In genomic region chr8:13516728-13517127, GRCm38 (mm10) we compare ENCODE assay signal across 16 mouse cellular contexts. TPM values are rescaled to one million over a fixed set of nuclear protein-coding genes. Genes with fewer than 3 reads are reported as not detected.
A peak's percentile ranks its signal among the peaks of the same experiment; 100 is the strongest.
DNase-seq lines count a peak whose midpoint lies in the region; ATAC-seq and TF ChIP-seq lines count a peak whose summit lies in the region.
"Had no signal": no experiment of that assay in that cellular context is flagged by ENCODE, and none has a peak within 500 bp of the region (broad histone marks: within the 10 kb centered on the region; RNA-seq: fewer than 3 reads in every experiment).

No protein-coding gene starts in this region.

- TF ChIP-seq POLR2A in embryonic fibroblast, embryonic 13.5 days (IDR thresholded peaks at IDR 0.05; ENCODE audit: low read depth, low read length), result no peak
- no peak for TF ChIP-seq POLR2A in small intestine, adult 2 months (IDR thresholded peaks at IDR 0.05; ENCODE audit: low read depth, low read length)

- no peak overlapping the region for H3K9ac ChIP-seq in heart, embryonic 15.5 days
- 0 out of 2 replicates have a peak overlapping the region, but pooled peaks have one; percentile 35 for H3K9ac ChIP-seq in limb, embryonic 13.5 days
- H3K9ac ChIP-seq: forebrain, embryonic 12.5 days had no signal

- H3K27me3 ChIP-seq in heart, embryonic 15.5 days, result no peaks in the 10 kb centered on the region
- H3K27me3 ChIP-seq in limb, embryonic 13.5 days, result 0 out of 2 replicates have a peak, but pooled peaks cover 5% of the 10 kb centered on the region
- no peaks in the 10 kb centered on the region for H3K27me3 ChIP-seq in limb, embryonic 10.5 days (ENCODE audit: low read depth, poor library complexity, severe bottlenecking)
- no peaks in the 10 kb centered on the region for H3K27me3 ChIP-seq in small intestine, adult 2 months (ENCODE audit: control insufficient read depth, insufficient read depth, low read length)
- H3K27me3 ChIP-seq: forebrain, embryonic 12.5 days had no signal

- 65% methylated on average over 5 of the region's 5 CpGs for WGBS in heart, embryonic 15.5 days
- WGBS in limb, embryonic 13.5 days, result 68% methylated on average over 5 of the region's 5 CpGs
- 86% methylated on average over 5 of the region's 5 CpGs for WGBS in limb, embryonic 10.5 days
- 27% methylated on average over 5 of the region's 5 CpGs for WGBS in small intestine, adult 2 months

- intact Hi-C loops in heart, postnatal 25 days (cut with DNase I), result no loop called here

- H3K4me2 ChIP-seq in heart, embryonic 15.5 days, result no peak overlapping the region
- no peak overlapping the region for H3K4me2 ChIP-seq in limb, embryonic 13.5 days (replicated peaks)
- H3K4me2 ChIP-seq: forebrain, embryonic 12.5 days; liver, embryonic 11.5 days had no signal

- H3K36me3 ChIP-seq in heart, embryonic 15.5 days, result no peaks in the 10 kb centered on the region
- H3K36me3 ChIP-seq in limb, embryonic 13.5 days, result no peaks in the 10 kb centered on the region
- H3K36me3 ChIP-seq in limb, embryonic 10.5 days, result no peaks in the 10 kb centered on the region
- no peaks in the 10 kb centered on the region for H3K36me3 ChIP-seq in small intestine, adult 2 months (ENCODE audit: control insufficient read depth, insufficient read depth, low read length)
- H3K36me3 ChIP-seq: forebrain, embryonic 12.5 days had no signal

- no peak for TF ChIP-seq CTCF in embryonic fibroblast, embryonic 13.5 days (IDR thresholded peaks at IDR 0.05; ENCODE audit: borderline replicate concordance, insufficient read depth, low read length)
- TF ChIP-seq CTCF in small intestine, adult 2 months (IDR thresholded peaks at IDR 0.05; ENCODE audit: extremely low read depth, insufficient read length, insufficient replicate concordance, low read depth, low read length), result no peak

- no peak for DNase-seq in heart, postnatal 25 days (ENCODE audit: low spot score)
- no peak for DNase-seq in limb, embryonic 10.5 days (ENCODE audit: low spot score)
- DNase-seq in ovary, postnatal 36 days (ENCODE audit: low spot score), result no peak
- DNase-seq: spleen, adult 18-20 months; thymus, postnatal 4 days had no signal

- ATAC-seq in heart, embryonic 15.5 days (replicated peaks; ENCODE audit: insufficient number of reproducible peaks, insufficient read depth, low FRiP score, low read depth), result no peak
- ATAC-seq in limb, embryonic 13.5 days (ENCODE audit: low FRiP score, low read depth), result no peak
- no peak for ATAC-seq in CD4-positive, CD25-positive, alpha-beta regulatory T cell, adult 4 months
- ATAC-seq: hindbrain, embryonic 16.5 days had no signal

- no peak overlapping the region for H3K4me3 ChIP-seq in heart, embryonic 15.5 days
- H3K4me3 ChIP-seq in limb, embryonic 13.5 days, result no peak overlapping the region
- no peak overlapping the region for H3K4me3 ChIP-seq in limb, embryonic 10.5 days
- no peak overlapping the region for H3K4me3 ChIP-seq in embryonic fibroblast, embryonic 13.5 days (ENCODE audit: insufficient read depth, low read length)
- no peak overlapping the region for H3K4me3 ChIP-seq in small intestine, adult 2 months (ENCODE audit: low read depth, low read length)
- H3K4me3 ChIP-seq: forebrain, embryonic 12.5 days had no signal

- H3K9me3 ChIP-seq in heart, embryonic 15.5 days (replicated peaks), result no peaks in the 10 kb centered on the region
- H3K9me3 ChIP-seq in limb, embryonic 13.5 days, result no peaks in the 10 kb centered on the region
- no peaks in the 10 kb centered on the region for H3K9me3 ChIP-seq in limb, embryonic 10.5 days (replicated peaks)
- H3K9me3 ChIP-seq: forebrain, embryonic 12.5 days had no signal

- H3K4me1 ChIP-seq in heart, embryonic 15.5 days (replicated peaks), result peaks cover 47% of the 10 kb centered on the region
- H3K4me1 ChIP-seq in limb, embryonic 13.5 days, result peaks cover 26% of the 10 kb centered on the region; the same call in 1 of the 2 replicates
- H3K4me1 ChIP-seq in limb, embryonic 10.5 days, result no peaks in the 10 kb centered on the region
- peaks cover 4% of the 10 kb centered on the region for H3K4me1 ChIP-seq in embryonic fibroblast, embryonic 13.5 days (ENCODE audit: control insufficient read depth, insufficient read depth, low read length)
- H3K4me1 ChIP-seq in small intestine, adult 2 months (ENCODE audit: control insufficient read depth, insufficient read depth, insufficient read length, low read length), result peaks cover 24% of the 10 kb centered on the region; the same call in 1 of the 2 replicates
- H3K4me1 ChIP-seq: forebrain, embryonic 12.5 days had no signal

- peak overlapping the region; percentile 48 for H3K27ac ChIP-seq in heart, embryonic 15.5 days
- no peak overlapping the region for H3K27ac ChIP-seq in limb, embryonic 13.5 days
- no peak overlapping the region for H3K27ac ChIP-seq in limb, embryonic 10.5 days
- H3K27ac ChIP-seq in embryonic fibroblast, embryonic 13.5 days (ENCODE audit: insufficient read depth, low read length), result peak overlapping the region; percentile 30
- peak overlapping the region; percentile 2; the same call in 1 of the 2 replicates for H3K27ac ChIP-seq in small intestine, adult 2 months (ENCODE audit: insufficient read depth, low read depth, low read length)
- H3K27ac ChIP-seq: forebrain, embryonic 12.5 days had no signal

RNA-seq across cellular contexts. Expression of gene Gas6, which starts 22.4 kb away (rescaled TPM):
- polyA plus RNA-seq in heart, embryonic 15.5 days (2015; fragmentation: Nextera tagmentation; extraction: Ambion mirVana), result 222 and 235 TPM in 2 replicates
- 100 to 1,000 TPM; 123 to 126 TPM for total RNA-seq in heart, postnatal 25 days (2021)
- 19.3 and 19.9 TPM in 2 replicates for polyA plus RNA-seq in limb, embryonic 13.5 days (2015; fragmentation: Nextera tagmentation; extraction: Ambion mirVana)
- 3.4 and 4.3 TPM in 2 replicates for polyA plus RNA-seq in limb, embryonic 10.5 days (2016; fragmentation: Nextera tagmentation; extraction: Ambion mirVana)
- polyA plus RNA-seq in embryonic fibroblast, embryonic 13.5 days (2011; ENCODE audit: insufficient read length, low read depth, missing spikeins), result 111 and 131 TPM in 2 replicates
- 42.6 and 58.3 TPM in 2 replicates for polyA plus RNA-seq in small intestine, adult 2 months (2012; rRNA removed)
- polyA plus RNA-seq in CD4-positive, CD25-positive, alpha-beta regulatory T cell, adult 4 months (2017; shearing (Covaris generic)), result not detected

RNA-seq across cellular contexts. Expression of gene 1700029H14Rik, which starts 45.5 kb away (rescaled TPM):
- polyA plus RNA-seq in heart, embryonic 15.5 days (2015; fragmentation: Nextera tagmentation; extraction: Ambion mirVana), result not detected in 2 replicates
- not detected for total RNA-seq in heart, postnatal 25 days (2021)
- not detected in 2 replicates for polyA plus RNA-seq in limb, embryonic 13.5 days (2015; fragmentation: Nextera tagmentation; extraction: Ambion mirVana)
- polyA plus RNA-seq in limb, embryonic 10.5 days (2016; fragmentation: Nextera tagmentation; extraction: Ambion mirVana), result not detected in 2 replicates
- polyA plus RNA-seq in embryonic fibroblast, embryonic 13.5 days (2011; ENCODE audit: insufficient read length, low read depth, missing spikeins), result not detected in 2 replicates
- not detected in 2 replicates for polyA plus RNA-seq in small intestine, adult 2 months (2012; rRNA removed)
- under 1 TPM in 1 of 2 experiments, not detected in 1; 0.30 TPM for polyA plus RNA-seq in CD4-positive, CD25-positive, alpha-beta regulatory T cell, adult 4 months (2017; shearing (Covaris generic))
- total RNA-seq: ES-E14; heart, postnatal 36 days had no signal
- polyA plus RNA-seq: forebrain, embryonic 12.5 days; hindbrain, embryonic 16.5 days; liver, embryonic 11.5 days; neural tube, embryonic 11.5 days had no signal

Comparison
In these comparisons a context has a peak if more than half of its experiments do, and no peak if none do; other contexts are left out.
1. H3K27ac ChIP-seq: peak in heart, embryonic 15.5 days (single experiment), embryonic fibroblast, embryonic 13.5 days (single experiment) and small intestine, adult 2 months (single experiment); none in limb, embryonic 13.5 days (single experiment) and limb, embryonic 10.5 days (single experiment).